Mouse (Mus musculus): ENCODE results near the gene Elovl7. TPM values are rescaled to one million over a fixed set of nuclear protein-coding genes. Genes with fewer than 3 reads are reported as not detected.

Elovl7 gene
- total RNA-seq, 2 experiments from 2014 or later = 5.9 to 6.0 TPM

- DNase-seq (ENCODE audit: low spot score in 2 of 2) = no peak
Observed at GRCm38 (mm10) chr13:108240012-108240411, 25.8 kb downstream of the Elovl7 start.

DNA sequence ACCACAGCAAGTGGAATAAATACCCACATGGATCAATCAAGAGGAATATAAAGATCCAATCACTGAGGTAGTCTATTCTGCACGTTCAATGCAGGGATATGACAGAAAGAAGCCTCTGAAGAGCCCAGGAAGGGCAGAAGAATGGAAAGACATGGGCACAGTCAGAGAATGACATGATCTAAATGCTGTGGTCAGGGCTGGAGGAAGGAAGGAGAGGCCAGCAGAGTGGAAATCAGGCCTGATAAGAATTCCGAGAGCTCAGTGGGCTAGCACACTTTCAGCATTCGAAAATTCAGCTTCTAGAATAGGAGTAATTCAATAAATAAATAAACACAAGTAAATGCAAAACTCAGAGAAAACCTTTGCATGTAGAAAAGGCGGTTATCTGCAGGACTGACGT, 27.5 kb downstream of the Elovl7 start:
- no peak for DNase-seq (ENCODE audit: low spot score in 2 of 2)

GRCm38 (mm10) chr13:108245086-108245697, 31.0 kb downstream of the Elovl7 start:
- DNase-seq (ENCODE audit: low spot score in 2 of 2) = no peak

DNA sequence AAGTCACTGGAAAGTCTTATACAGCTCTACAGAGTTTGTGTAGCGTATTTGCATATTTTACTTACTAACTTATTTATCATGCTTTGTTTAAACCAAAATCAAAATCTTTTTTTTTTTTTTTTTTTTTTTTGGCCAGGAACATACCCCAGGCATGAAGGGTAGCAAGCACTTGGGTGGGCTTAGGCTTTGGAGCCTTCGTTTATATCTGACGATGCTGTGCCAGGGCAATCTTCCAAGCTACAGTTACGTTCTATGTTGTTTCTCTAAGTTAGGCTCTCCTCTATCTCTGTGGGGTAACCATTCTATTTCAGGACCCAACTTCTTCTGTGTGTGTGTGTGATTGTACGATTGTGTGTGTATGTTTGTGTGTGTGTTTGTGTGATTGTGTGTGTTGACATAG, 36.9 kb downstream of the Elovl7 start:
- DNase-seq (ENCODE audit: low spot score in 2 of 2) = no peak

GRCm38 (mm10) chr13:108253977-108254376, 39.8 kb downstream of the Elovl7 start:
- DNase-seq (ENCODE audit: low spot score in 2 of 2) = no peak

DNA sequence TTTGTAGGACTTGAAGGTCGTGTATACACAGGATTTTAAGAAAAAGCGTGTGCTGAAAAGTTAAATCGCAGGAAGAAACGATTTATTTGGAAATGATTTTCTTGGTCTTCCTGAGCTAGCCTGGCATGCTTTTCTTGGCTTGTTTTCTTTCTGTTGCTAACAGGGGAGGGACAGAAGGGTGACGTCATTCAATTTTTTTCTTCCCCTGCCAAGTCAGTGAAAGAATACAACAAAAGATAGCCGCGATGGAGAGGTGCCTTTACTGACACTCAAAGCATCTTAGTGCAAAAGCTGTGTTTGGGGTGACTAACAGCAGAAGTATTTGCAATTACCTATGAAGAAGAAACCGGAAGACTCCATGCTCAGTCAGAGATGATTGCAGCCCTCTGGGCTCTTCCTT, 48.8 kb downstream of the Elovl7 start:
- DNase-seq (ENCODE audit: low spot score in 2 of 2) = peak in 1 of 2 experiments; percentile 2

DNA sequence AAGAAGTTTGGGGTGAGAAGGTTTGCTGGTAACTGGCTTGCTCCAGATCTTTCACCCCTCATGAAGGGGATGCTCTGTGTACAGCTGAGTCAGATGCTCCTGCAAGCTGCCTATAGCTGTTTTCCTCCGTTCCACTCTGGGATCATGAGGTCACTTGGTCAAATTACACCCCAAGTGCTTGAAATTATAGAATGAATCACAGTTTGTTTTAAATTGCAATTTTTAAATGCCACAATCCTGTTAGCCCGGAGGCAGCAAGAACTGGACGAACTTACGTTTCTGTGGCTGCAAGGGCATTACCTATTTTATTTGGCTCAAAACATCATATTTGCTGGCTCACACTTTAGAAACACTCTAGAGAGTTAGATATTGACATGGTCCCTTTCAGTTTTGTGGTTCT, 51.2 kb downstream of the Elovl7 start:
- no peak for DNase-seq (ENCODE audit: low spot score in 2 of 2)

DNA sequence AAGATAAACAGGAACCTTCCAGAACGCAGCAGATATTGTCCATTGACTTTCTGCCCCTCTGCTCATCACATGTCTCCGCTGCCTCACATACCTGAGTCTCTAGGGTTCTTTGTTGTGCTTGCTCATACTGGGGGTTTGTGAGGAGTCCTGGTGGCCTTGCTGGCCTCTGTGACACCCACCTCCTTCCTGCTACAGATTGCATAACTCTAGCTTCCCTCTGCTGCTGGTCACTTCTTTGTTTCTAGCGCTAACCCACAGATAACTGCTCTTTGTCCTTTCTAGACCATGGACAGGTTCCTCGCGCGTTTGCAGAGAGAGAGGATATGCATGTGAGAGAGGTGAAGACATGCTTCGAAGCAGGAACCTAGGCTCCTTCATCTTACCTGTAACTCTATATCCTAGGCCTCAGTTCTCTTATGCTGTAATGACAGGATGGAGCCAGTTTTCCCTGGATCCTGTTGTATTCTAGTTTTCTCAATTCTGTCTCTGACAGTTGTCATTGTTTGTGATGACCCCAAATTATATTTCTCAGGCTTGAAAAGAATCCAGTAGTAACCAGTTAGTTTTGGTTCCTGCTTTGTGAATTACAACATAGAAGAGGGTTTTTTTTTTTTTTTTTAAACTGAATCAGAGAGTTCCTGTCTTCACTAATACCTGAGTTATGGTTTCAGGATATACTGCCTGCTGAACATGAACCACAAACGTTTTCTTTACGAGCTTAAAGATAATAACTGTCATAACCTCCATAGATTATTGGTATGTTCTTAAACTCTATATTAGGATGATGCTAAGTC, 53.8 kb downstream of the Elovl7 start:
- DNase-seq (ENCODE audit: low spot score in 2 of 2) = no peak

DNA sequence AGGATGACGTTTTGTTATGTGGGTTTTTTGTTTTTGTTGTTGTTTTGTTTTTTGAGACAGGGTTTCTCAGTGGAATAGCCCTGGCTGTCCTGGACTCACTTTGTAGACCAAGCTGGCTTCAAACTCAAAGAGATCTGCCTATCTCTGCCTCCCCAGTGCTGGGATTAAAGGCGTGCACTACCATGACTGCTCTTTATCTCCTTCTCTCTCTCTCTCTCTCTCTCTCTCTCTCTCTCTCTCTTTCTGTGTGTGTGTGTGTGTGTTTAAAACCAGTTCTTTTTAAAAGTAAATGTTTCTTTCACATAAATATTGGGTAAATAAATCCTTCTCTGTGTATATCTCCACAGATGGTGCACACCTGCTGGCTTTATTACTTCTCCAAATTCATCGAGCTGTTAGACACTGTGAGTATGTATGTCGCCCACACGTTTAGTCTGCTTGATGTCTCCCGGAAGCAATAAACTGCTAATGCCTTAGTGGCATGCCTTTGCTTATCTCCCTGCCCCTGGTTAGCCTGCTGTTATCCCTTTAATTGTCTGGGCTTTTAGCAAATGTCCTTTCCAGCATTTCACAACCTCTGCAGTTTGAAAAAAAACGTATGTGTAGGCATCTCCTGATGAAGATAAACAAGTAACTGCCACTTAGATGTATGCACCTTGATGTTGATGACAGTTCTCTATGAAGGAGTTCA, 57.4 kb downstream of the Elovl7 start:
- DNase-seq (ENCODE audit: low spot score in 2 of 2) = no peak

GRCm38 (mm10) chr13:108272332-108272731, 58.1 kb downstream of the Elovl7 start:
- DNase-seq (ENCODE audit: low spot score in 2 of 2) = no peak

DNA sequence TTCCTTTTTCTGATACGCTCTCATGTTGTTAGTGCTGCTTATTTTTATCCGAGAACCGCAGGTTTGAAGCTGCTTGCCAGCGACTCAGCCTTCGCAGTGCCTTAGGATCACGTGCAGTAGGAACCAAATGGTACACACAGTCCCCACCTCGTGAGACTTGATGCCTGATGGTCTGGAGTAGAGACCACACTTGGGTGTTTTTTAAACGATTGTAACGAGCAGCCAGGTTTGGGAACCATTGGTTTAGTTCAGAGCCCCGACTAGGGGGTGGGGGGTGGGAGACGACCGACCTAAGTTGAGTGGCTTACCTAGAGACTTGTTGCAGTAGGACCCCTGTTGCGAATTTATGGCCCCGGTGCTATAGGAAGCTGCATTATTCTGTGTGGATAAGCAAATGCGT, 58.8 kb downstream of the Elovl7 start:
- DNase-seq (ENCODE audit: low spot score in 2 of 2) = no peak

DNA sequence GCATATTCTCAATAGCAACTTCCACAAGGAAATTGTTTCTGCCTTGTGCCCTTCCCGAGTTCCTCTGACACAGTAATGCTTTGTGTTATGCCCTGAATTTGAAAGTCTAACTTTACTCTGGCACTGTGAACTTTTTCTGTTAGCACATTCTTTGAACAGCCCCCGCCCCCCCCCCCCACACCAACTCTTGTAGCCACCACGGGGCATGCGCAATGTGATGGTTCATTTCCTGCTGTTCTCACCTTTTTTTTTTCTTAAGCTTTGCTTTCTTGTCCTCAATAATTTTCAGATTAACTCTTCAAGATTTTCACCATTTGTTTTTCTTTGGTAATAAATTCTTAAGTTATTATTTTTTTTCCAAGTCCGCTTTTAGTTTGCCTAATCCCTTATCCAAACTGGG, 59.3 kb downstream of the Elovl7 start:
- DNase-seq (ENCODE audit: low spot score in 2 of 2) = no peak

DNA sequence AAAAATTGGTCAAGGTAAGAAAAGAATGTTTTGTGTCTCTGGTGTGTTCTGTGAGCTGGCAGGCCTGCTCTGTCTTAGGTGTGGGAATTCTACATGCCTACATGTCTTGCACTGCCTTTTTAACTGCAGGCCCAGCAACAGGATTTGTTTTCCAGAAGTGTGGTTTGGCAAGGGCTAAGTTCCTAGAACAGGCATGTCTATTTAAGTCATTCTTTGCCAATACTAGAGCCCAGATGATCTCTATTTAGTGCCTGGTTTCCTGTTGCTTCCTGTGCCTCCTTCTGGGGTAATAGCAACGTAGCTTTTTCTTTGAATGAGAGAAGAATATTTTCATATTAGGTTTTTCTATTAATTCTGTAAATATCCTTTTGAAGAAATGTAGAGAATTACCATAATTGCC, 62.4 kb downstream of the Elovl7 start:
- DNase-seq (ENCODE audit: low spot score in 2 of 2) = no peak

DNA sequence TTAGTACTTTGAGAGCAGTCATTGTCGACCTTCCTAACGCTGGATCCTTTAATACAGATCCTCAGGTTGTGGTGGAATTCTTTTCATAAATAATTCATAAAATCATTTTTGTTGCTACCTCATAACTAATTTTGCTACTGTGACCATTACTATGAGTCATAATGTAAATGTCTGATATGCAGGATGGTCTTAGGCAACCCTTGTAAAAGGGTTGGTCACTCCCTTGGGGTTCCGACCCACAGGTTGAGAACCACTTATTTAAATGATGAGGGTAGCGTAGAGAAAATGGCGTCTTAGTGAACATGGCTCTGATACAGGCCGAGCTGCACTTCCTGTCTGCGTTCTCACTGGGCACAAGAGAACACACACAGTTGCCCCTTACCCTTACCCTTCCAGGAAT, 63.1 kb downstream of the Elovl7 start:
- DNase-seq (ENCODE audit: low spot score in 2 of 2) = no peak

DNA sequence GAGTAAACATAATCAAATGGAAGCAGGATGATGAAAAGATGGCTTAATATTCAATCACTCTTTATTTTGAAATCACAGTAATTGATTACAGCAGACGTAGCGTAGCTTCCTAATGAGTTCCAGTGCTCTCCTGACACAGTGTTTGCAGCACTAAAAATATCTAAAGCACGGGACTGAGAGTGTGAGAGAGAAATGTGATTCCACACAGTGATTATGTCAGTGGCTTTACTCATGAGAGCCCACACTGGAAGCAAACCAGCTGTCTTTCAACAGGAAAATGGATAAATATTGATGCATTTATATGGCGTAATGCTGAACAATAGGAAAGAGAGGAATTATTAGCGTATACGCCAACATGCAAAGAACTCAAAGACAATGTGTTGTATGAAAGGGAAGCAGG, 64.4 kb downstream of the Elovl7 start:
- no peak for DNase-seq (ENCODE audit: low spot score in 2 of 2)

DNA sequence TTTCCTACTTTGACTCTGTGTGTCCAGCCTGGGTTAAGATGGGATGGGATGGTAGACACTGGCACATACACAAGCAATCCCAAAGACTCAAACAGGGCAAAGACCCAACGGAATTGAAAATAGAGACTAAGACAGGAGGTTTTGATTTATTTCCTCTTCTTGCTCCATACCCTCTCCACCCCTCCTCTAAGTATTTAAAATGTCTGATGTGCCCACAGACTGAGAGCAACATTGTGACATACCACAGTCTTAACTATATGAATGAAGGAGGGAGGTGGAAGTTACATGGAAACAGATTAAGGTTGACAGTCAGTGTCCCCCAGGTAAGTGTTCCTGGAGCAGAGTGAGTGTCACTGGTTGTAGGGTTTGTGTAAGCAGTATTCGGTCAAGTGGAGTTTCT, 70.1 kb downstream of the Elovl7 start:
- no peak for DNase-seq (ENCODE audit: low spot score in 2 of 2)

- no peak for DNase-seq (ENCODE audit: low spot score in 2 of 2)
Observed at GRCm38 (mm10) chr13:108287953-108288352, 73.7 kb downstream of the Elovl7 start.

DNA sequence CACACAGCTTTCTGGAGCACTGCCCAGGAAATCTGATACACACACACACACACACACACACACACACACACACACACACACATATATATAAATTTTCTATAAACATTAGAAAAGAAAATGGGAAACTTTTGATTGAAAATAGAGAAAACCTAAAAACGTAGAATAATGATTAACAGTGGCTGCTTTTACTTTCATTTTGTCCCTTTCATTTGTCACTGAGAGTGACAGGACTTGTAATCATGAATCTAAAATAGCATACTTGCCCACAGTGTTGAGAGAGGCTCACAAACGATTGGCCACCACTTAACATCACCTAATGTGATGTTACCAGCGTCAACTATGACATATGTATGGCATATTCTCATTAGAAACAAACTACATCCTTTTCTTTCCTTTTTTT, 75.2 kb downstream of the Elovl7 start:
- no peak for DNase-seq (ENCODE audit: low spot score in 2 of 2)

GRCm38 (mm10) chr13:108290314-108290713, 76.1 kb downstream of the Elovl7 start:
- DNase-seq (ENCODE audit: low spot score in 2 of 2) = no peak

DNA sequence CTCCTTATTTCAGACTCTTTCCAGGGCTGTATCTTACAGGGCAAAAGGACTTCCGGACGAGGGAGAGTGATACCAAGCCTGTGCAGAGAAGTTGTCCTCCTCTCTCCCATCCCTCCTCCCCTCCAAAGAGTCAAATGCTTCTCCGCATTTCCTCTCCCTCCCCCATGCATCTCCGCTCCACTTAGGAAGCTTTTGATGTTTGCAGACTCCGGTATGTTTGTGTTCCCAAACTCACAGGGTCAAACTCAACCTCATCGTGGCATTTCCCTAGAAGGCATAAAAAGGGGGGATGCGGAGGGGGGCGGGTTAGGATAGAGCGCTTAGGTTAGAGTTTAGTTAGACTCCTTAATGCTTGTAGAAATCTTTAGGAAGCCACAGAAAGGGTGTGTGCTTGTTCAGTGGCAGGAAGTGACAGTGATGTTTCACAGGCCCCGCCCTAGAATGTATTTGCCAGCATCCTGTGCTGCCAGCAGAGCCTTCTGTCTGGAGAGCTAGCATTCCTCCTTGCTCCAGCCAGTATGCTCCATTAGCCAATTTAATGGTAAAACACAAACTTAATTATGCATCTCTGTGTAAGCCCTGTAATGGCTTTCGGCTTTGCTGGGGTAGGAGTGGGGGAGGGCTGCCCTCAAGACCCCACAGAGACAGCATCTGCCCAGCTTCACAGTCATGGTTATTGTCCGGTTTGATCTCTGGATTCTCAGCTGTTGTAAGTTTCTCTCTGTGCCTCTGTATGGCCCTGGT, 83.3 kb downstream of the Elovl7 start:
- peak in 1 of 2 experiments; percentile 10 for DNase-seq (ENCODE audit: low spot score in 2 of 2)

- no peak for DNase-seq (ENCODE audit: low spot score in 2 of 2)
Observed at GRCm38 (mm10) chr13:108298241-108298640, 84.0 kb downstream of the Elovl7 start.
